Mouse (Mus musculus) olfactory bulb, adult 2 months (tissue): ENCODE results near the gene Tm9sf1.

Experiments used
- CTCF ChIP-seq: fragments of 200-500 bp; IDR thresholded peaks from 2 replicates; pipeline ENCODE4 v1.5.1; 2012; ENCODE audit warnings: low read depth, mild to moderate bottlenecking, low read length, moderate library complexity; ENCODE audit not compliant: insufficient read depth
- POLR2A ChIP-seq: fragments of 200-500 bp; IDR thresholded peaks from 2 replicates; pipeline ENCODE4 v1.6.1; 2012; ENCODE audit warnings: mild to moderate bottlenecking, low read depth, low read length, moderate library complexity; ENCODE audit not compliant: insufficient read depth

GRCm38 (mm10) chr14:55660636-55661035, 17.0 kb upstream of the Tm9sf1 start:
- TF ChIP-seq POLR2A = no peak
- TF ChIP-seq CTCF = no peak
